Mouse (Mus musculus) limb, embryonic 12.5 days (tissue): ENCODE data around the gene Sypl. TPM values are rescaled to one million over a fixed set of nuclear protein-coding genes. Genes with fewer than 3 reads are reported as not detected.
A peak's percentile ranks its signal among the peaks of the same experiment; 100 is the strongest.

Experiments used
- ATAC-seq: fragments of 200-750 bp; cut with Nextera tagmentation; 2 replicates; pipeline ENCODE4 v1.8.0; 2017; ENCODE audit warnings: low read depth, moderate TSS enrichment; ENCODE audit not compliant: insufficient number of reproducible peaks, insufficient read depth, low FRiP score, low TSS enrichment
- H3K27ac ChIP-seq: fragments of 300-500 bp; sonication (generic); 2 replicates; pipeline ENCODE4 v1.5.1; 2016; ENCODE audit warnings: mild to moderate bottlenecking, moderate library complexity
- H3K27me3 ChIP-seq: fragments of 300-500 bp; sonication (generic); 2 replicates; pipeline ENCODE4 v1.6.1; 2016; ENCODE audit warnings: mild to moderate bottlenecking, moderate library complexity
- H3K36me3 ChIP-seq: fragments of 300-500 bp; sonication (generic); 2 replicates; pipeline ENCODE4 v1.6.1; 2016; ENCODE audit warnings: mild to moderate bottlenecking, moderate library complexity
- H3K4me1 ChIP-seq: fragments of 300-500 bp; sonication (generic); replicated peaks from 2 replicates; pipeline ENCODE4 v1.6.1; 2016
- H3K4me2 ChIP-seq: fragments of 300-500 bp; sonication (generic); 2 replicates; pipeline ENCODE4 v1.6.1; 2016; ENCODE audit warnings: mild to moderate bottlenecking, moderate library complexity
- H3K4me3 ChIP-seq: fragments of 300-500 bp; sonication (generic); replicated peaks from 2 replicates; pipeline ENCODE4 v1.5.1; 2016; ENCODE audit warnings: mild to moderate bottlenecking
- H3K9ac ChIP-seq: fragments of 300-500 bp; sonication (generic); replicated peaks from 2 replicates; pipeline ENCODE4 v1.6.1; 2016; ENCODE audit warnings: mild to moderate bottlenecking, moderate library complexity
- H3K9me3 ChIP-seq: fragments of 300-500 bp; sonication (generic); 2 replicates; pipeline ENCODE4 v1.6.1; 2016; ENCODE audit warnings: mild to moderate bottlenecking, moderate library complexity
- WGBS: fragments of 180-500 bp; shearing (Covaris S2); methylation state at CpG from one replicate; pipeline ENCODE4 v1.1.7; 2016; 5-methylcytosine and 5-hydroxymethylcytosine counted together
- polyA plus RNA-seq: library from polyadenylated mRNA; unstranded; fragments of >200 nt; fragmentation: Nextera tagmentation; extraction: Ambion mirVana; gene quantifications from 2 replicates; pipeline ENCODE4 v1.2.1, GENCODE M21; 2016

The Sypl gene
- polyA plus RNA-seq, 1 experiment from 2014 or later = 66.6 TPM

DNA sequence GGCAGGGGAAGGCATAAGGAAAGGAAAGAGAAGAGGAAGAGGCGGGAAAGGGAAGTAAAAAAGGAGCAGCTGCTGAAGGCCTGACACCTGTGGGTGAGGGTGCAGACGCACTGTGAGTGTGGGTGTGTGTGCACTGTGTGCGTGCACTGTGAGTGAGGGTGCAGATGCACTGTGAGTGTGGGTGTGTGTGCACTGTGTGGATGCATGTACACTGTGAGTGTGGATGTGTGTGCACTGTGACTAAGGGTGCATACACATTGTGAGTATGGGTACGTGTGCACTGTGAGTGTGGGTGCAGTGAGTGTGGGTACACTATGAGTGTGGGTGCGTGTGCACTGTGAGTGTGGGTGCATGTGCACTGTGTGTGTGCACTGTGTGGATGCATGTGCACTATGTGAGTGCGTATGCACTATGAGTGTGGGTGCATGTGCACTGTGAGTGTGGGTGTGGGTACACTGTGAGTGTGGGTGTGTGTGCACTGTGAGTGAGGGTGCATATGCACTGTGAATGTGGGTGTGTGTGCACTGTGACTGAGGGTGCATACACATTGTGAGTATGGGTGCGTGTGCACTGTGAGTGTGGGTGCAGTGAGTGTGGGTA is 32.1 kb upstream of the Sypl start:
- Histone ChIP-seq H3K4me1 (peaks cover 9% of the 10 kb centered on the region), H3K9me3 (no peaks in the 10 kb centered on the region), H3K27ac (no peak overlapping the region), H3K27me3 (no peaks in the 10 kb centered on the region), H3K4me2 (no peak overlapping the region), H3K9ac (no peak overlapping the region), H3K4me3 (no peak overlapping the region), H3K36me3 (no peaks in the 10 kb centered on the region)
- ATAC-seq = no peak; the same call in 1 of the 2 replicates
- WGBS = 92% methylated on average over 7 of the region's 7 CpGs

- H3K27me3 ChIP-seq = no peaks in the 10 kb centered on the region
- WGBS = 38% methylated on average over 3 of the region's 3 CpGs
- no peaks in the 10 kb centered on the region for H3K36me3 ChIP-seq
- no peak overlapping the region for H3K4me3 ChIP-seq
- no peak overlapping the region for H3K4me2 ChIP-seq
- peaks cover 11% of the 10 kb centered on the region for H3K4me1 ChIP-seq
- no peak overlapping the region for H3K9ac ChIP-seq
- ATAC-seq = no peak
- no peaks in the 10 kb centered on the region for H3K9me3 ChIP-seq
- no peak overlapping the region for H3K27ac ChIP-seq
These were observed 29.4 kb upstream of the Sypl start for GRCm38 (mm10) chr12:32924245-32924644.

DNA sequence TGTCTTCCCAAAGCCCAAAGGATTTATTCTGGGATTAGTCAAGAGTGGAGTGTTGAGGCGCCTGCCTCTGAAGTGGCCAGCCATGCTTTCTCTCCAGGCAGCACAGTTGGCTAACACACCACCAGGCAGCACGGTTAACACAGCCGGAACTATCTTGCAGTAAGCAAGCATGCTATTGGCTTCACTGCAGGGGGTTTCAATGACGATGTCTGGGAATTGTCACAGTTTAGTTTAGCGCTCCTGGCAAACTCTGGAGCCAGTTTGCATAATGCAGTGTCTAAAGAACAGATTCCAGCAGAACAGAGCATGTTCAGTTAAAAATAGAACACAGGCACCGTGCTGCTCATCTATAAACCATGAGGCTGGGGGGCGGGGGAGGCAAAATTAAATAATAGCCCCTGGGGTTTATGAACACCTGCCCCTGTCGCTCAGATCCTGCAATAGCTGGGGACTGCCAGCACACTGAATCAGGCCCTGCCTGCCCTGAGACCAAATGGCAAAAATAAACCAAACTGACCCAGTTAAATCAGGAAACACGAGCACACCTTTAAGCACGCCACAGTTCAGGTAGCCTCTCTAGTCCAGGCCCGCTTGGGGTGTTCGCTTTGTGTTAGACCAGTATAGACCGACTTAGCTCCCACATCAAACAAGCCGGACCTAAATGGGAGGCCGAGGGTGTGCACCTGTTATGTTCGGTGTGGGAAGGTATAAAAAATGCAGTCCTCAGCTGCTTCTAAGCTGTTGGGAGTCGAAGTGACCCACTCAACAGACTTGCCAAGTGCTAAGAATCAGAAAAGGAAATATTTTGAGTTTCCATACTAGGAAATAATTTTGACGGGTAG is 27.1 kb upstream of the Sypl start:
- no peaks in the 10 kb centered on the region for H3K9me3 ChIP-seq
- 42% methylated on average over 18 of the region's 18 CpGs for WGBS
- peak overlapping the region; percentile 80 for H3K27ac ChIP-seq
- peak overlapping the region; percentile 13; the same call in 1 of the 2 replicates for H3K4me2 ChIP-seq
- H3K36me3 ChIP-seq = no peaks in the 10 kb centered on the region
- H3K27me3 ChIP-seq = 0 out of 2 replicates have a peak, but pooled peaks cover 4% of the 10 kb centered on the region
- H3K9ac ChIP-seq = no peak overlapping the region
- H3K4me1 ChIP-seq = peaks cover 16% of the 10 kb centered on the region
- 0 out of 2 replicates have a peak, but pooled peaks have one; percentile 45 for ATAC-seq
- H3K4me3 ChIP-seq = no peak overlapping the region

- no peak for ATAC-seq
- Histone ChIP-seq H3K36me3 (no peaks in the 10 kb centered on the region), H3K4me1 (peaks cover 16% of the 10 kb centered on the region), H3K4me3 (no peak overlapping the region), H3K4me2 (no peak overlapping the region), H3K9ac (no peak overlapping the region), H3K9me3 (no peaks in the 10 kb centered on the region), H3K27me3 (0 out of 2 replicates have a peak, but pooled peaks cover 4% of the 10 kb centered on the region), H3K27ac (no peak overlapping the region)
- 85% methylated on average over 10 of the region's 10 CpGs for WGBS
These were observed 26.4 kb upstream of the Sypl start for GRCm38 (mm10) chr12:32927231-32927835.

DNA sequence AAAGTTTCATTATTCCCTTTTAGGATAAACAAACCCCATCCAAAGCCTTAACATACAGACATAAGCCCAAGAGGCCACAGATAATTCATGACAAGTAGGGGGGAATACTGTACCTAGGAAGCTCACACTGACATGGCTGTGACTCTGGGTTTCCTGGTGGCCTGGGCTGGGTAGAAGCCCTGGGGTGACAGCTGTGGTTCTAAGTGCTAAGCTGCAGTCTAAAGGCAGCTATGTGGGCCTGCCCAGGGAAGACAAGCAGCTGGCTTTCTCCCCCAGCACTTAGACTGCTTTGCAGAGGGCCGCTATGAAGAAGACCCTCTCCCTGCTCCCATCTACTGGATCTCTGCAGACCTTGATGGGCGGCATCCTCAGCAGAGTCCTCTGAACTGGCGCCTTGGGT is 25.5 kb upstream of the Sypl start:
- no peak overlapping the region for H3K9ac ChIP-seq
- WGBS = 76% methylated on average over 3 of the region's 3 CpGs
- no peak overlapping the region for H3K4me2 ChIP-seq
- no peaks in the 10 kb centered on the region for H3K9me3 ChIP-seq
- peaks cover 16% of the 10 kb centered on the region for H3K4me1 ChIP-seq
- no peak overlapping the region for H3K27ac ChIP-seq
- no peak for ATAC-seq
- 0 out of 2 replicates have a peak, but pooled peaks cover 4% of the 10 kb centered on the region for H3K27me3 ChIP-seq
- no peaks in the 10 kb centered on the region for H3K36me3 ChIP-seq
- H3K4me3 ChIP-seq = no peak overlapping the region

- H3K4me3 ChIP-seq = no peak overlapping the region
- H3K36me3 ChIP-seq = no peaks in the 10 kb centered on the region
- no peak for ATAC-seq
- 79% methylated on average over 11 of the region's 11 CpGs for whole genome bisulfite sequencing
- H3K9me3 ChIP-seq = no peaks in the 10 kb centered on the region
- H3K27ac ChIP-seq = no peak overlapping the region
- H3K9ac ChIP-seq = no peak overlapping the region
- H3K27me3 ChIP-seq = 0 out of 2 replicates have a peak, but pooled peaks cover 4% of the 10 kb centered on the region
- H3K4me2 ChIP-seq = no peak overlapping the region
- H3K4me1 ChIP-seq = peaks cover 16% of the 10 kb centered on the region
These were observed 23.7 kb upstream of the Sypl start for GRCm38 (mm10) chr12:32929831-32930513.

DNA sequence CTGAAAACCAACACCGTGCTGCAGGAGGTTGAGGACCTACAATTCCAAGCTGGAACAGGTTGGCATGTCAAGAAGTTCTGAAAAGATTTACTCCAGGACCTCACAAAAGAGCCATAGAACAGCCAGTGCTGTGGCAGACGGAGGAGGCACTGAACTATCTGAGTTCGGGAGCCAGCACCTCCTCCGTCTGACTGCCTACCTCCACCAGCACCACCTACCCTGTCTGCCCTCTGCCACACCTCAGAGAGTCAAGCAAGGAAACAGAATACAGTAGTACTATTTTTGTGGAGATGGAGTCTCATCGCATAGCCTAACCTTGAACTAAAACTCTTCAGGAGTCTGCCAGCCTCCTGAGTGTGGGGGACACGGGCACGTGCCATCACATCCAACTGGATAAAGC is 23.1 kb upstream of the Sypl start:
- Histone ChIP-seq H3K4me2 (no peak overlapping the region), H3K27ac (no peak overlapping the region), H3K4me1 (peaks cover 16% of the 10 kb centered on the region), H3K4me3 (no peak overlapping the region), H3K9ac (no peak overlapping the region), H3K36me3 (no peaks in the 10 kb centered on the region), H3K9me3 (no peaks in the 10 kb centered on the region), H3K27me3 (0 out of 2 replicates have a peak, but pooled peaks cover 4% of the 10 kb centered on the region)
- WGBS = 79% methylated on average over 7 of the region's 7 CpGs
- no peak for ATAC-seq

DNA sequence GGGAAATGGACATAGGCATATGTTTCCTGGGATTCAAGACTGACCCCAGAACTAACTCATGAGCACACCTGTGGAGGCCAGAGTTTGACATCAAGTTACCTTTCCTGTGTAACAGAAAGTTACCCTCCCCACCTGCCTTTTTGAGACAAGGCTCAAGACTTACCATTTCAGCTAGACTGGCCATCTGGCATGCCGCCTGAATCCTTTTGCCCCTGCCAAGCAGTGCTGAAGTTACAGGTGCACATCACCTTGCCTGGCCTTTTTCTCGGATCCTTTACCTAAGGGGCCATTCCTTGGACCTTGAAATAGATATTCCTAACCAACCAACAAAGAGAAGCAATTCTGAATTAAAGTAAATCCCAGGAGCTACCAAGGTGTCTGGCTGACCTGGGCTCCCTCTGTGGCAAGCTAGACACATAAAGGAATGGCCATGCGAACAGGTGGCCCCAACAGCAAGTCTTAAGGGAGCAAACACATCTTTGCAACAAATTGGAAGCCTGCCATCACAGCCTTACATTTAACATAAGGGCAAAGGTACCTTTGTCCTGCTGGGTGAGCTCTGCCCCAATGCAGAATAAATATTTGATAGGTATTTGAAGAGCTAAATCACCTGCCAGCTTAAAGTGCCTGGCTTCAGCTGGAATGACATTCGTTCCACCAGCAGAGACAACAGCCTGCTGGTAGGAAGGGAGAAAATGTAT is 17.3 kb upstream of the Sypl start:
- H3K4me2 ChIP-seq = no peak overlapping the region
- ATAC-seq = no peak
- no peaks in the 10 kb centered on the region for H3K4me1 ChIP-seq
- no peaks in the 10 kb centered on the region for H3K36me3 ChIP-seq
- no peak overlapping the region for H3K27ac ChIP-seq
- peaks cover 6% of the 10 kb centered on the region; the same call in 1 of the 2 replicates for H3K27me3 ChIP-seq
- no peak overlapping the region for H3K4me3 ChIP-seq
- H3K9ac ChIP-seq = no peak overlapping the region
- H3K9me3 ChIP-seq = no peaks in the 10 kb centered on the region
- 75% methylated on average over 4 of the region's 4 CpGs for WGBS

GRCm38 (mm10) chr12:32941141-32941540 is 12.6 kb upstream of the Sypl start:
- Histone ChIP-seq H3K36me3 (no peaks in the 10 kb centered on the region), H3K4me2 (no peak overlapping the region), H3K4me1 (no peaks in the 10 kb centered on the region), H3K9me3 (no peaks in the 10 kb centered on the region), H3K9ac (no peak overlapping the region), H3K27me3 (peaks cover 4% of the 10 kb centered on the region; the same call in 1 of the 2 replicates), H3K27ac (no peak overlapping the region), H3K4me3 (no peak overlapping the region)
- ATAC-seq = no peak
- 83% methylated on average over 4 of the region's 4 CpGs for WGBS

GRCm38 (mm10) chr12:32943347-32943746 is 10.3 kb upstream of the Sypl start:
- Histone ChIP-seq H3K36me3 (no peaks in the 10 kb centered on the region), H3K4me3 (no peak overlapping the region), H3K9me3 (no peaks in the 10 kb centered on the region), H3K27ac (no peak overlapping the region), H3K27me3 (no peaks in the 10 kb centered on the region), H3K9ac (no peak overlapping the region), H3K4me2 (no peak overlapping the region), H3K4me1 (no peaks in the 10 kb centered on the region)
- WGBS = 80% methylated on average over 4 of the region's 4 CpGs
- no peak for ATAC-seq
